Mouse (Mus musculus): ENCODE data around the gene Lgr6. TPM values are rescaled to one million over a fixed set of nuclear protein-coding genes. Genes with fewer than 3 reads are reported as not detected.
"Not testable (repeated sequence)": the region's sequence is repeated elsewhere in the genome, so short reads cannot be mapped to it uniquely, and the experiment has no call there.

The Lgr6 gene
- polyA plus RNA-seq, 2 experiments from 2014 or later, result not detected

DNA sequence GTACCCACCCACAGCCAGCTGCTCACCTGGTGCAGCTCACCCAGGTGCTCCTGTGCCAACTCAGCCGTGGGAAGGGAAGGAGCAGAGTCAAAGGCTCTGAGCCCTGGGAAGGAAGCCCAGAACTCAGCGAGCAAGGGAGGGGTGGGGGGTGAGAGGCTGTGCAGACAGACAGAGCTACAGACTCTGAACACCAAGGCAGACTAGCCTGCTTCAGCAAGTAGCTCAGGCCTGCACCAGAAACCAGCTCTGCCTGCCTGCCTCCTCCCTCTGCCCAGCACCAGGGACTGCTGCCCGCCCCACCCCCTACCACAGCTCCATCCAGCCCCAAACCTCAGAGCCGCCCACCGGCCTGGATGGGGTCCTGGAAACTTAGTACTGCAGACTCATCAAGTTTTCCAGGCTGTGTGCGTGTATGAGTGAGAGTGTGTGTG lies 22.9 kb upstream of the Lgr6 start:
- ATAC-seq, result peak; percentile 5

DNA sequence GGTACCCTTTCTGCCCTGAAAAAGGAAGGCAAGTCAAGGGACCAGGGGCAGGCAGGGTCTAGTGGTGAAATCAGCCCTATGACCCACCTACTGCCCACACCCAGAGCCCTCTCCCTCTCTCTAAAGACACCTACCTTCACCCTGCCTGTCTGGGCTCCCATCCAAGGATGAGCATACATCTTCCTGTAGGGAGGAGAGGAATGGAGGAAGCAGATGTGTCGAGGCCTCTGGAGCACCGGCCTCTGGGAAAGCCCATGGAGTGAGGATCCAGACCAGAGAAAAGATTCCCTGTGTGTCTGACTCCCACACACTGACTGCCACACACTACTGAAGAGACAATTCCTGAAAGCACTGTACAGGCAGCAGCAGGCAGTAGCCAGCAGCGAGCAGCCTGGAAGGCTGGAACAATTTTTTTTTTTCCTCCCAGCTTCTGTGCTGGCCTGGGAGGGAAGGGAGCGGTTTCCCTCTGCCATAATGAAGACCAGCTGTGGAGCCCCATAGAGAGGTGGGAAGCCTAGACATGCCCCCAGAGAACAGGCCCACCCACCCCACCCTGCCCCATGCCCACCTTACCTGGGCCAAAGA lies 21.5 kb upstream of the Lgr6 start:
- no peak for ATAC-seq

DNA sequence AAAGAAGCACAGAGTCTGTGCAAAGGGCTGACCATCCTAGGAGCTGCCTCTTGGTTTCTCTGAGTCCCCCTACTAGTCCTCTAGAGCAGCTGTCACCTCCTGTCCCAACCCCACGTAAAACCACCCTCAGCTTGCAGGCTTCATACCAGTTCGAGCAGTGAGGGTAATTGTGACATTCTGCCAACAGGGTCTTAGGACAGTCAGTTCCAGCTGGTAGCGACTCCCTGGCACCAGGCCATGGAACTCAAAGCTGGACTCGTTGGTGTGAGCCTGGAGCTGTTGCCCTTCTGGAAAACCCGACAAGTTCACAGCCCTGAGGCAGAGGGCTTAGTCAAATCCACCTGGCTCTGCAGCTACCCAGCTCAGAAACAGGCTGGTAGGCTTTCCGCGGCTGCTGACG lies 20.9 kb upstream of the Lgr6 start:
- ATAC-seq, result no peak

GRCm38 (mm10) chr1:135124573-135125363 lies 19.7 kb upstream of the Lgr6 start:
- no peak for ATAC-seq

GRCm38 (mm10) chr1:135112661-135113060 lies 7.6 kb upstream of the Lgr6 start:
- peak; percentile 91 for ATAC-seq

GRCm38 (mm10) chr1:135111271-135111670 lies 6.2 kb upstream of the Lgr6 start:
- ATAC-seq, result not testable (repeated sequence)

DNA sequence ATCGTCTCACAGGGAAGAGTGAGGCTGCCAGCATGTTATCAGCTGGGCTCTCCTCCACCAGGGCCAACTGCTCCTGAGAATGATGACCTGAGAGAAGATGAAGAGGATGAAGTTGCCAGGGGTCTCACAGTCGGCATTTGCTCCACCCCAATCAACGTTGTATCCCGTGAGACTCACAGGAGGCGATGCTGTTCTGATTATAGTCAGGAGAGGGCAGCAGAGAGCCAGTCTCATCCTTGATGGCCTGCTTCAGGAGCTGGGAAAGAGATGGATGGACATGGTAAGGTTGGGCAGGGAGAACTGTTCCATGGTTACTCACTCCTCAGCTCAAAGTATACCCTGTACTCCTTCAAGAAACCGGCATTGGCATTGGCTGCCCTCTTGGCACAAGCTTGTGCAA lies 5.0 kb upstream of the Lgr6 start:
- no peak for ATAC-seq

DNA sequence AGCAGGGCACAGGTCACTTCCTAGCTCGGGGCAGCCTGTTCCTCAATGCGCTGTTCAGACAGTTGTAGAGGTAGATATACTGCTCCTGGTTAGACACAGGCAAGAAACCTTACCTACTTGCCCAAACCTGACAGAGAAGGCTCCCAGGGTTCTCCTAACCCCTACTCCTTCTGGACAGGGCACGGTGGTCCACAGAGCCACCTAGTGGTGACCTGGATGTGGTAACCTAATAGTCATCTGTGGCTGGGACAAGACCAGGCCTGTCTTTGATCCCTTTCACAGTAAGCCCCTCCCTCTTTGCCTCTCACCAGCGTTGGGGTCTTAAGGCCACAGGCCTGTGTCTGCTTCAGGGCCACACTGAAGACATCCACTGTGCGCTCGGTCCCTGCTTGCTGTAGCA lies 3.5 kb upstream of the Lgr6 start:
- no peak for ATAC-seq

GRCm38 (mm10) chr1:135105951-135106350 lies 875 bp upstream of the Lgr6 start:
- ATAC-seq, result peak; percentile 75

DNA sequence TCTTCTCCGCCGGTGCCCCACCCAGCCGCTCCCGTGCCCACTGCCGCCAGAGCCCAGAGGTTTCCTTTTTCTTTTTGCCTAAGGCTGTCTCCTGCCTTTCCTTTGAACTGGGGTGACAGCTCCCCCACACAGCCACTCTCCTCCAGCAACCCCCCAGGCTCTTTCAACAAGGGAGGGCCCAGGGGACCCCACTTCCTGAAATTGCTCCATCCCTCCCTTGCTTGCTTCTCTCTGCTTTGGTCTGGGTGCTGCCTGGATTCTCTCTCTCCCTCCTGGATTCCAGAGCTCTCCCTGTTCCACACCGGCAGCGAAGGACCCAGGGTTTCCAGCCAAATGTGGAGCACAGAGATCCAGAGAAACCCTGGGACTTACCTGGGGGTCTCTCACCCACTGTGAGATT lies 4.7 kb downstream of the Lgr6 start:
- no peak for ATAC-seq

GRCm38 (mm10) chr1:135098441-135098840 lies 6.6 kb downstream of the Lgr6 start:
- ATAC-seq, result no peak

- no peak for ATAC-seq
Measured at GRCm38 (mm10) chr1:135097441-135097840, 7.6 kb downstream of the Lgr6 start.

GRCm38 (mm10) chr1:135096312-135096711 lies 8.8 kb downstream of the Lgr6 start:
- ATAC-seq, result no peak

DNA sequence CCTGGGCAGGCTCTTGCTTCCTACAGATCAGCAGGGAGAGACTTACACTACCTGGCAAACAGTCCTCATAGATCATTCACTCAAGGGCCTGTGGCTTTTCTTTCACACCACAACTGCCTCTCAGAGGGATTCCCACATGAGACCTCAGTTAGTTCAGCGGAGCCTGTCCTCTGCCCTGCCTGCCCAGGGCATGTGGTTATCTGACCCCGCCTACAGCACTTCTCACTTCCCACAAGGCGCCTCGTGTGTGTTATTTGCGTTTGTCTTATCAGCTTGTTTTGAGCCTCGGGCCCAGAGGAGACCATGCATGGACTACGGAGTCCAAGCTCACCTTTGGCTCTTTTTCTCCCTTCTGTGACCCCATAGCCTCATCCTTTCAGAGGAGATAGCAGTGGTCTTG lies 9.9 kb downstream of the Lgr6 start:
- no peak for ATAC-seq

DNA sequence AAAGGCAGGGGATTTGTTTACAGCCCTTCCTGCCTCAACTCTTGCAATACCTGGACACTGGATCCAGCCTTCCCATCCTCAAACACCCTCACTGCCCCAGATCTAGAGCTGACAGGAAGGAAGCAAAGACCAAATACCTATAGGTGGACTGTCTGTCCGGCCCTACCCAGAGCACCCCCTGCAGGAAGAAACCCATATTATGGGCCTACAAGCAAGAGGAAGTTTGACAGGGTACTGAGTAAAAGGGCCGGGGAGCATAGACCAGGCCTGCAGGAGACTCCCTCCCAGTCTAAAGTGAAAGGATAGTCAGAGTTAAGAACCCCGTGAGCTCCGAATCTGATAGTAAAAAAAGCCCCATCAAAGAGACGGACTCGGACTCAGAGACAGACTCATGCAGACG lies 10.4 kb downstream of the Lgr6 start:
- ATAC-seq, result no peak

DNA sequence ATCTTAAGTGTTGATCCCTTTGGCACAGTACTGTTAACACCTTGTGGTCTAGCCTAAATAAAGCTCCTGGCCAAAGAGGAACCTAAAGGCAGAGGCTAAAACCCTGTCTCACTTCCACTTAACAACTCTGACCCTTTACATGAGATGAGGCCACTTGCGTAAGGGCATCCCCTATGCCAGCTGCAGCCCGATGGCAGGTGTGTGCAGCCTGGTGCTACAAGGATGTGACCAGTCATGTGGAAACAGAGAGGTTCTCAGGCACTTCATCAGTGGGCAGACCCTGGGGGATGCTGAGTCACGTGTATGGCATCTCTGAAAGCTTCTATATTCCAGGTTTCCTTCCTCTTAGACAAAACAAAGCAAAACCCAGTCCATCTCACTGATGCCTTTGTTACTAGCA lies 14.2 kb downstream of the Lgr6 start:
- no peak for ATAC-seq

DNA sequence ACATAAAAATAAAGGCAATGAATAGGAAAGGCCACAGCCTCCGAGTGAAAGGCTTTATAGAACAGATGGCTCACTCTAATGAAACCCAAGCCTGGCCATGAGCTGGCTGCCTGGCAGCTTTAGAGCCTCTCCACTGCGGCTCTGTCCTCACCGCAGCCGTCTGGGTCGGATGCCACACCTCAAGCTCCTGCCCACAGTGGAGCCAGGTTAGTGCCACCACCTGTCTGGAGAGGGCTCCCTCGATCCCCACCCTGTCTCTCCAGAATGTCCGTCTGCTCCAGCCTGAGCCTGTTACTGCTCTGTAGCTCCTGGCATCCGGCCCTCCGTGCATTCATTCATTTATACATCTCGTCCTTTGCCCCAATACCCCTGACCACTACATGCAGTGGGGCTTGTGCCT lies 15.4 kb downstream of the Lgr6 start:
- no peak for ATAC-seq

DNA sequence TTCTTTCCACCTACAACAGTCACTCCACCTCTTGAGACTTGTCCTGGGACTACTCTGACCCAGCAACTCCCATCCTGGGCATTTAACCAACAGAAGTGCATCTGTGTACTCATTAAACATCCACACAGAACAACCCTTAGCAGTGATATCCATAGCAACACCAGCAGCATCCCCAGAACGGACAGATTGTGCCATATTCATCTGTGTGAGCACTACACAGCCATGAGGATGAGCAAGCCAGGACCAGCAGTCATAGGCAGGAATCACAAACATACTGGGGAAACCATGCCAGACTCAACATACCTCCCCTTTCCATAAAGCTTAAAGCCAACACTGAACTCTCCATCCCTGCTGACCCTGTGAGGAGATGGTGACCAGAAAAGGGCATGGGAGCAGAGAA lies 17.7 kb downstream of the Lgr6 start:
- no peak for ATAC-seq

DNA sequence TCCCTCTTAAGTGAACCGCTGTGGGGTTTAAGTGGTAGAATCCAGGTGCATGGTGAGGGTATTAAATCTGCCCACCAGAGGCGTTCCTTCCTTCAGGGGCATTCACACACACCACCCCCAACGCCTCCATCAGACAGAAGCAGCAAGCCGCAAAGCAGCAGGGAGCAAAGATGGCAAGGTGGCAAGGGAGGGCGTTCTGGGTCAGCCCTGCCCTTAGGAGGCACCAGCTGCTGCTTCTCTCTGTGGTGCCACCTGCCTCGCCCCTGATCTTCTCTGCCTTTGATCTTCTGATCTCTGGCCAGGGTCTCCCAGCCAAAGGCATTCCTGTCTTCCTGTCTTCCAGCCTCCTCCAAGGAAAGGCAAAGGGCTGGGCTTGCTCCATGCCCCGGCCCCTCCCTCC lies 19.1 kb downstream of the Lgr6 start:
- no peak for ATAC-seq

GRCm38 (mm10) chr1:135085296-135085871 lies 19.7 kb downstream of the Lgr6 start:
- ATAC-seq, result no peak

- ATAC-seq, result no peak
Measured at GRCm38 (mm10) chr1:135083465-135083864, 21.6 kb downstream of the Lgr6 start.

DNA sequence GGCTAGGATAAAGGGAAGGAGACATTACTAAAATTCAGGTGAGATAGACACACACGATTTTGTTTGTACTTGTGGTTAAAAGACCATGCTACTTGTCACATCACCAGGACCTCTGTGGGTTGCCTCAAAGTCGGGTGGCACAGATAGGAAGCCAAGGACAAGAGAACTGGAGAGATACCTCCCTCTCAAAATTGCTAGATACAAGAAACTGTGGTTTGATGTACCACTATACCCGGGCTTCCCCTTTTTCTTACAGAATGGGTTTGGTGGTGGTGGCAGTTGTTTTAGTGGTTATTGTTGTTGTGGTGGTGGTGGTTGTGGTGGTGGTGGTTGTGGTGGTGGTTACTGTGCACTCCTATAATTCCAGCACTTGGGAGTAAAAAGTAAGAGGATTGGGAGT lies 22.8 kb downstream of the Lgr6 start:
- ATAC-seq, result no peak

- ATAC-seq, result no peak
Measured at GRCm38 (mm10) chr1:135079021-135079420, 26.1 kb downstream of the Lgr6 start.

DNA sequence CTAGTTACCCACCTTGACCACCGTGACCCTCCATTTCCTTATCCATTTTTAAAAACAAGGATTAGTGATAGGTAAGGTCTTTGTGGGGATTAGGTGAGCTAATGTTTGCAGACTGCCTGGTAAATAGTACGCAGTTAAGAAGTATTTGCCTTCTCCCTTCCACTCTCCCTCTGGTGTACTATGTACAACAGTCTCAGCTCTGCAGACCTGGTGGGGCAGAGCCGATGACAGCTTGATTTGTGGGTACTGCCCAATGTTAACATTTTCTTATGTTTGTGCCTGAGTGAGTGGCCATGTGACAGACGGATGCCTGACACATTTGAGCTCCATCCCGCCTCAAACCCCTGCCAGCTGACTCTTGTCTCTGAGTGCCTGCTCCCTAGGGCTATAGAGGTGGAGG lies 28.6 kb downstream of the Lgr6 start:
- no peak for ATAC-seq

All from activated CD4-positive, CD25-positive, alpha-beta regulatory T cell, adult 4 months (primary cell).